Mouse (Mus musculus) adrenal gland, postnatal 10 days (tissue): ENCODE data around the gene Ppa1. TPM values are rescaled to one million over a fixed set of nuclear protein-coding genes. Genes with fewer than 3 reads are reported as not detected.

ENCODE experiments used
- DNase-seq: peaks from one replicate; pipeline ENCODE4 v3.0.0; 2021; ENCODE audit warnings: mixed read lengths
- total RNA-seq, 2 experiments: library from RNA; stranded (reverse); gene quantifications; 2 replicates each; pipeline ENCODE4 v1.2.3; 2021

Gene Ppa1
- total RNA-seq, 2 experiments from 2014 or later: 110 to 122 TPM

DNA sequence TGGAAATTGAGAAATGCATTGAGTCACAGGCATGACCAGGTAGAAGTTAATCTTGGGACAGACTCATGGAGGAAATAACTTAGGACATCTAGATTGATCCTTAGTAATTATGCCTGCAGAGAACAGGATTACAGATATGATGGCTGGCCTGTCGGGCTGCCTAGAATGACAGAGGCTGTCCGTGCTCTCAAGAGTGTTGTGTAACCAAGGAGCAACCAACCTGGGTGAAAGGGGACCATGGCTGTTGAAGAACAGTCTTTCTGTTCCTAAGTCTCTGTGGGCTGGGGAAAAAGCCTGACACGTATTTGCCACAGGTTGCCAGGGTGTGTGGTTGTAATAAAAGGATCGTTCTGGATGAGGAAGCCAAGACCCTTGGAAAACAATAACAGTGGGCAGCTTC lies 8.0 kb upstream of the Ppa1 start:
- DNase-seq: no peak

DNA sequence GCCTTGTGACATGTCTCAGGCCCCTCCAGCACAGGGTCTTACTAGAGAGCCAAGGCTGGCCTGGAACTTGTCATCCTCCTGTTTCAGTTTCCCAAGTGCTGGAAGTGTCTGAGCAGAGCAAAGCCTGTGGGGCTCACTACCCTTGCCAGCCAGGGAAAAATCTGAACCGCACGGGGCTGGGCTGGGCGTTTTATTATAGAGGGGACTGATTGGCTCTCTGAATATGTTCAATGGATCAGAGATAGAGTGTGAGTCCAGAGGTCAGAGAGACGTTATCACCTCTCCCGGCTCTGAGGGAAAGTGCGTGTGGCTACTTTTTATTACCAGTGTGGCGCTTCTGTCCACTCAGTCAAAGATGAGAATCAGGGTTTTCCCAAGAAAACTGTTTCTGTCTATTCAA lies 1.8 kb upstream of the Ppa1 start:
- DNase-seq: no peak

DNA sequence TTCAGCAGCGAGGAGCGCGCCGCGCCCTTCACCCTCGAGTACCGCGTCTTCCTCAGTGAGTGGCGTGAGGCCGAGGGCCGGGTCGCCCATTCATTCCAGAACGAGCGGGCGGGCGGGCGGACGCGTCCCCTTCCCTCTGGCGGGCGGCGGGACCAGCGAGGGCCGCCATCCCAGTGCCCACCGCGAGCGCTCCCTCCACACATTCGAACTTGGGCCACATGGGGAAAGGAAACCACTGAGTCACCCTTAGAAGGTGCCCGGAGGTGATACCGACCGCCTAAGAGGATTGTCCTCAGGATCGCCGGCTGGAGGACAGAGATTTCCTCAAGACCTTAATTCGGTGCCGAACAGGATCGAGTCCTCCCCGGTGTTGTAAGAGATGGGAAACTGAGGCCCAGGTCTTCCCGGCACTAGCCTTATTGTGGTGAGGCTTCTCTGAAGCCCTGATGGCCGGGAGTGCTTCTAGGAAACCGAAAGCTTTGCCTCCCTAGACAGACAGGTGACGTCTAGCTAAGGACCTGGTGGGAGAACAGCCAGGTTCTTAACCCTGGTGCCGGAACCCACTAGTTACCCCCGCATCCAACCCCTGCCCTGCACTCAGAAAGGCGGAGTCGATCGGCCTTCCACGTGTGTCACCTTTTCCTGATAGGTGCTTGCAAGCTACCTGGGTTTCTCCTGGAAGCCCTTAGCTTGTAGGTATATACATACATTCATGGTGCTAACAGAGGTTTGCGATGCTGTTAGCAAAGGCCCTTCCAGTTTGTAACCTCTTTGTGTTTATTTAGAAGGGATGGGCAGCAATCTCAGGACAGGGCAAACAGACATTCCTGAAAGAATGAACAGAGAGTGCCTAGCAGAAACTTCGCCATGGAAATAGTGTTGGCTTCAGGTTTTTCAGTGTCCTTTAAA lies 639 bp downstream of the Ppa1 start:
- DNase-seq: no peak

DNA sequence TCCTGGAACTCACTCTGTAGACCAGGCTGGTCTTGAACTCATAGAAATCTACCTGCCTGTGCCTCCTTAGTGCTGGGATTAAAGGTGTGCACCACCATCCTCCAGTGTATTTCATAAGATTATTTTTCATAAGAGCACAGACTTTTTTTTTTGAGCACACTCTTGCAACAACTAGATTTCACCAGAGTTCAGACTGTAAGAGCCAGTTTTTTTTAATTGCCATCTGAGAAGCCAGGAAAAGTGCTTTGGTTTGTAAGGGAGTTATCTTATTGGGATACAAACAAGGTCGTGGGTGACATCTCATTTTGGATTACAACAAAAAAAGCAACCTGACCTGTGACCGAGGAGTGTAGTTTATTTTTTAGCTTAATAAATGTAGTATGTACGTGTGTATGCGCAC lies 5.8 kb downstream of the Ppa1 start:
- no peak for DNase-seq

DNA sequence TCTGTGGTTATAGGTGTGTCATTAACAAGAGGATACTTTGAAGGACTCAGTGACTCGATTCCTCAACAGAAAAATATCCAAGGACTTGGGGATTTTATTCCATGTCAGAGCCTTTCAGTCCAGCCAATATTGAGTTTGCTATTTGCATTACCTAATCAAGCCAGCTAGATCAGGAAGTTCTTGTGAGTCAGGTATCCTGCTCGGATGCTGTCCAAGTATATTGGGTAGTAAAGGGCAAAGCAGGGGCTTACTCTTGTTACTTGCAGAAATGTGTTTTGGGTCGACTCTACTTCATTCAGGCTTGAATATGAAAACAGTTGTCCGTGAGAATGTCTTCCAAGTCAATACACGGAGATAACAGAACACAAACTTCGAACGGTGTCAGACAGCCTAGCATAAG lies 6.3 kb downstream of the Ppa1 start:
- DNase-seq: no peak

DNA sequence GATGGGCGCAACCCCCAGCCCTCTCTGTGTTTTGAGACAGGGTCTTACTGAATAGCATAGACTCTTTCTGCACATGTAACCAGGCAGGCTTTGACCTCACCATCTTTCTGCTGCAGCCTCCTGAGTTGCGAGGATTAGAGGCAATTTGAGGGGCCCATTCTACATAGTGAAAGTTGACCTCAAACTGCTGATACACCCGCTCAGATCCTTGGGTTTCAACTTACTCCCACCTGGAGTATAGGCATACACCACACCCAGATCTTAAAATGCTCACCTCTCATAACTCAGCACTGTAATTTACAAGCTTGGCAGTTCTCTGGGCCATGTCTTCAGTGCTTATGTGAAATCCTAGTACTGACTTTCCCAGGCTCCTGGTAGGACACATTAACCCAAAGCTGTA lies 6.8 kb downstream of the Ppa1 start:
- no peak for DNase-seq

DNA sequence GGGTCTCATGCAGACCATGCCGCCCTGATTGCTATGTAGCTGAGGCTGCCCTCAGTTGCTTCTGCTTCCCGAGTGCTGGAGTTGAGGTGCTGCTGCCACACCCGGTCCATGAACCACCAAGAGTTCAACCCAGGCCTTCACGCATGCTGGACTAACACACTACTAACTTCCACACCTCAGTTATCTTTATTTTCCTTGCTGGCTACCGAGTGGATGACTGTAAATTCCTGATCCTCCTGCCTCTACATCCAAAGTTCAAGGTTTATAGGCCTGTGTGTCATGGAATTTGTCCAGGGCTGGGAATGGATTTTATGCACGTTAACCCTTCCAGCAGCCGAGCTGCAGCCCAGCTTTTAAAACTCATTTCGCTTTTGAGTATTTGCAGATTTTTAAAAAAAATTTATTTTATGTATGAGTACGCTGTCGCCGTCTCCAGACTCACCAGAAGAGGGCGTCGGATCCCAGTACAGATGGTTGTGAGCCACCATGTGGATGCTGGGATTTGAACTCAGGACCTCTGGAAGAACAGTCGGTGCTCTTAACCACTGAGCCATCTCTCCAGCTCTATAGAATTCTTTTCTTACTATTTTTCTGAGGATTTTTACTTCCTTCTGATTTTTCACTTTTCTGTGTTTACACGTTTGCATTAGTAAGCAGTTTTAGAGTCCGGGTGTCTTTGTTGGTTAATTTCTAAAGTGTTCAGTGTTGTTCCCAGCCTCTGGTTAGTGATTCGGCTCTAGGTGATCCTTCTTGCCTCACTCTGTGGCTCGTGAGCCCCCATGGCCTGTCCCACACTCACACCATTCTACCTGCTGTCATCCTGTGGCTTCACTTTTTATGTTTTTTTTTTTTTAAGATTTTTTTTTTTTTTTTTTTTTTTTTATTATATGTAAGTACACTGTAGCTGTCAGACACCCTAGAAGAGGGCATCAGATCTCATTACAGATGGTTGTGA lies 8.9 kb downstream of the Ppa1 start:
- no peak for DNase-seq

DNA sequence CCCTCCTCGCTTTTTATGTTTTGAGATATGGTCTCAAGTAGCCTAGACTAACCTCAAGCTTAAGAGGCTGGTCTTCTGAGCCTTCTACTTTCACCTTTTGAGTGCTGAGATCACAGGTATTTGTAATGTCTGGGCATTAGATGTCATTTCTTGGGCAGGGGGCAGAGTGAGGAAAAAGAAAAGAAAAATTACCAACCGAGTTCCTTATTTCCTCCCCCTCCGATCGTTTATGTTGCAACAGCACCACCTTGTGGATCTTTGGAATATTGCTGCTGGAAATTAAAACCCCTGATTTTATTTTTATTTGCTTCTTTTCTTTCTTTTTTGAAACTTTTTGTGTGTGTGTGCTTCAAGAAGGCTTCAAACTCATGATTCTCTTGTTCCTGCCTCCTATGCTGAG lies 9.6 kb downstream of the Ppa1 start:
- DNase-seq: peak; percentile 60

DNA sequence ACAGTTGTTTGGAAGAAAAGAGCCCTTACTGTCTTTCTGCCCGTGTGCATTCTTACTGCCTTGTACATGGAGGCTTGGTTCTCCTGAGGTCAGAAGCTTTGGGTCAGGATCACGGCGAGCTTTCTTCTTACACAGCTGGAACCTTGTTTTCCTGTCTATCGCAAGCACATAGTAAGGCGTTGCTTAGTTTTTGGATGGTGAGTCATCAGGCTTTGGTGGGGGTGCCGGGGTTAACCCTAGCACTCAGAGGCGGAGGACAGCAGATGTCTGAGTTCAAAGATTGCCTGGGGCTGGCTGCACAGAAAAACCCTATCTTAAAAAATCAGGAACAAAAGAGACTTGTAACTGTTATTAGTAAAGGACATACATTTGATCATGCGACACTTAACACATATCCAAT lies 13.5 kb downstream of the Ppa1 start:
- no peak for DNase-seq

DNA sequence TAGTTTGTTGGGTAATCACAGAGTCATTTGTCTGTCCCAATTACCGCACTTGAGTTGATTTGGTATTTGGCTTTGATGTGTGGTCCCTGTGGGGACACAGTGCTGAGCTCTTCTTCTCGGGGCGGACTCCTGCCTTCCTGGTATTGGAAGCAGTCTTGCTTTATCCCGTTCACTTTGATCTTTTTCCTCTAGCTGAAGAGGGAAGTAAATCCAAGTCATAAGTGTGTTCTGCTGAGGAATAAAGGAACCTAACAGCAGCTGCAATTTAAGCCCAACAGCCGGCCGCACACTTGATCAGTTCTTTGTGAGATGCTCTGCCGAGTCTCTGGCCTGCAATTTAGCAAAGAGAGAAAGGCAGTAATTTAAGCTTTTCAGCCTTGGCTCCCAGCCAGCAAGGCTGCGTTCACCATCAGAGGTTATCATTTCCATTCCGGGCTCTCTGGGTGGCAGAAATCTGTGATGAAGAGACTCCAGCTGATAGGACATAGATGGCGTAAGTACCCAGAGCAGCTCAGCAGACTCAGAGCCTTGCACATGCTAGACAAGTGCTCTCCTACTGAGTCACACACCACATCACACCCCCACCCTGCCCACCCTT lies 14.1 kb downstream of the Ppa1 start:
- DNase-seq: peak; percentile 58

DNA sequence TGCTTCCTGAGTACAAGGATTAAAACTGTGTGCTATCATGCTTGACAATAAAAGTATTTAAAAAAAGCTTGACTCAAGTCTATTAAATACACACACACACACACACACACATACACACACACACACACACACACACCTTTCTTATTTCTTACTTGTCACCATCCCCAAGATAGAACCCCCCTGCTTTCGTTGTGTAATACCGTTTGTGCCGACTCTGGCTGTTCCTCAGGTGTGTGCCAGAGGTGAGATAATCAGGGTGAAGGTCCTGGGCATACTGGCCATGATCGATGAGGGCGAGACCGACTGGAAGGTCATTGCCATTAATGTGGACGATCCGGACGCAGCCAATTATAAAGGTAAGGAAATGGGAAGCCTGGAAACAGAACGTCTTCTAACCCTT lies 16.8 kb downstream of the Ppa1 start:
- DNase-seq: no peak

DNA sequence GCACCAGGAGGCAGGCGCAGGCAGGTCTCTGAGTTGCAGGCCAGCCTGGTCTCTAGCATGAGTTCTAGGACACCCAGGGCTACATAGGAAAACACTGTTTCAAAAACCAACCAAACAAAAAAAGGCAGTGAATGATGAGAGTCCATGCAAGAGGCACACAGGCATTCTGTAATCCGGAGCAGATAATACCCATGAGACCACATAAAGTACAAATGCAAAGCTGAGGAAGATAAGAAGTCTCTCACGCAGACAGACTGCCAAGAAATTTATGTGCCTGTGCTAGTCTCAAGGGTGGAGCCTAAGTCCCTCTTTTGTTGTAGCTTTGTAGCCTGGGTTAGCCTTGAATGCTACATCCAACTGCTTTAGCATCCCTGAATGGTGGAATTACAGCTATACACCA lies 17.3 kb downstream of the Ppa1 start:
- DNase-seq: no peak

DNA sequence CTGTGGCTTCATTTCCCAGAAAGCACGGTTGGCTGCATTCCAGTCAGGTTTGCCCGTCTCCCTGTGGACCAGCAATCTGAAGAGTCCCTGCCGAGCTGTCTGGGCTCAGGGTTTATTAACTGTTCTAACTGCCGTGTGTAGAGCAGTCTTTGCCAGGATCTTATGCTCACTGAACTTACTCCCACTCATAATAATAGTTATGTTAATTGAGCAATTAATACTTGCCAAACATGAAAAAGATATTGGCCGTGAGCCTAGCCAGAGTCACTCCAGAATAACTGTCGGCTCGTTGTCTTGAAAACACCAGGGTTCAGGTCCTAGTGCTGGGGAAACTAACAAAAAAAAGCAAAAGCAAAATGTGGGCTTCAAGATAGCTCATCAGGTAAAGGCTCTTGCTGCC lies 20.9 kb downstream of the Ppa1 start:
- no peak for DNase-seq

DNA sequence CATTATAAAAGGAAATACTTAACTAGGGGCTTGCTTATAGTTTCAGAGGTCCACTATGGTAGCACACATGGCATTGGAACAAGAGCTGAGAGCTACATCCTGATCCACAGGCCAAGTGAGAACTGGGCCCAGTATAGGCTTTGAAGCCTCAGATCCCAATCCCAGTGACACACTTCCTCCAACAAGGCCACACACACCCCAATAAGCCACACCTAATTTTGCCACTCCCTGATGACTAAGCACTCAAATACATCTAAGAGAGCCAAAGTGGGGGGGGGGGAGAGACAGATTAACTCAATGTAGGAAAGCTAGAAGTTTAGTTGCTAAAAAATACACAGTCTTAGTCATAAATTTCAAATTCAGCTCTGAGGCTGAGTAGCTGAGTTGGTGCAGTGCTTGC lies 21.5 kb downstream of the Ppa1 start:
- no peak for DNase-seq

DNA sequence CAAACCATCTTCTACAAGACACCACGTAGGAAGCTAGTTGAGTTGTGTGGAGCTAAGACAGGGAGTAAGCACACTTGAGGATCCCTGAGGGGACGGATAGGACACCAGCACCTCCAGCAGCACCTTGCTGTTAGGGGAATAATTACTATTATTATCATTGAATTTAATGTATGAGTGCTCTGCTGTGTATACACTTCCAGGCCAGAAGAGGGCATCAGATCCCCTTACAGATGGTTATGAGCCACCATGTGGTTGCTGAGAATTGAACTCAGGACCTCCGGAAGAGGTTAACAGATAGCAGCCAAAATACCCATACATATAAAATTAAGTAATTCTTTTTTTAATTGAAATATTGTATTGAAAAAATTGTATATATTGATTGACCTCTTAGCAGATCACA lies 22.4 kb downstream of the Ppa1 start:
- DNase-seq: no peak

DNA sequence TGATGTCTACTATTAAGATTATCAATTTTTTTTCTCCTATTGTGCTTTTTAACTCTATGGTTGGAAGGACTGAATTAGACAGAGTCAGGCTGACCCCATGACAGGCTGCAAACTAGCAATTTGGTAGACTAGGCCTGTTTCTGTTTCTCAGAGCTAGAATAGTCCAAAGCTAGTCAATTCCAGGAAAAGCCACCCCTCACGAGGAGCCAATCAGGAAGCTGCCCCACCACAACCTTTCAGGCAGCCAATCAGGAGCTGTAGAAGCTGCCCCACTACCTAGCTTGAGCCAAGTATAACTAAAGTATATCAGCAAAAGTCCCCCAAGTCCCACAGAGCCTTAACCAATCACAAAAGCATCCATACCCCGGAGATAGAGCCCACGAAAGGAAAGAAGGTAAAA lies 27.6 kb downstream of the Ppa1 start:
- DNase-seq: no peak

DNA sequence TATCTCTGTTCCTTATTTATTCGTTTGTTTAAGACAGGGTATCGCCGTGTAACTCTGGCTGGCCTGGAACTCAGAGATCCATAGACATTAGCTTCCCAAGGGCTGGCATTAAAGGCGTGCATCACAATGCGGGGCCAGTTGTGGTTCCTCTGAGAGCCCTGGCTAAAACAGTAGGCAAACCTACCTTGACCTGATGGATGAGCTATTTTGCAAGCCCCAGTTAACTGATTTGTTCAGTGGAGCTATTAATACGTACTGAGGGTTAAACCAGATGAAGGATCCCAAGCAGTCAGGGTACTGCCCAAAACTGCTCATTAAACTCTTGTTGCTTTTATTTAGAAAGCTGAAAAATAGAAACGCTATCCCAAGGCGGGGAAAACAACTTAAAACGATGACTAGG lies 31.2 kb downstream of the Ppa1 start:
- no peak for DNase-seq

DNA sequence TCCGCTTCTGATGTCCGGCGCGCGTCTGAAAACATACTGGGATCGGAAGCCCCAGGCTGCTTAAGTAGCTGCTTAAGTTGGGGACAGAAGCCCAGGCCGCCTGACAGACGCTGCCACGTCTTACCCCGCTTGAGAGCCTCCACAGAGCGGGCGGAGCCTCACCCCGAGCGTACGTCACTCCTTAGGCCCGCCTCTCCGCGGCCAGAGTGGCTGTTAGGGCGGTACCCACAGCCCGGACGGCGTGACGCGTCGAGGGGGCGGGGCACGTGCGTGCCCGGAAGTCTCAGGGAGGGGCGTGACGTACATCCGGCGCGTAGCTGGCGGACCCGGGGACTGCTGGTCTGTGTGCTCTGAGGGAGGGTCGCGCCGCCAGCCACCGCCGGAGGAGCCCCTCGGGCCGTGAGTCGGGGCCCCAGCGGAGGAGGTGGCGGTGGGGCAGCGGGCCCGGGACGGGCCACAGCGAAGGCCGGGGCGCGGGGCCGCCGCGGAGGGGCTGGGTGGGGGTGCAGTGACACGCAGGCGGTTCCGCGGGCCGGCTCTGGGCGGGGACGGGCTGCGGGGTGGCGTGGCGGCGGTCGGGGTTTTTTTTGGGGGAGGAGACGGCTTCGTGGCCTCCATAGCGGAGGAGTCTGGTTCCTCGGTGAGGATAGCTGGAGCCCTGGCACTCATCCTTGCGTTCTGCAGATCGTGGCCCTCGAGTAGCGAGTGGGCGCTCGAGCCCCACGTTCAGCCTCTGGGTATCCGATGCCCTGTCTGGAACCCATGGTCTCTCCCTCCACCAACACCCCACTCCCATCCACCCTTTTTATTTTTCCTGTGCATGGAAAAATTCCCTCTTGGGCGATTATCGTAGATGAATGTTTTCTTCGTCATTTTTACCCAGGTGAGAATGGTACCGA lies 31.9 kb downstream of the Ppa1 start, which contains the start of gene Sar1a:
Sar1a (plus strand) TSS at position 285 of the 899 bp plus-strand sequence.
- DNase-seq: peak; percentile 99

DNA sequence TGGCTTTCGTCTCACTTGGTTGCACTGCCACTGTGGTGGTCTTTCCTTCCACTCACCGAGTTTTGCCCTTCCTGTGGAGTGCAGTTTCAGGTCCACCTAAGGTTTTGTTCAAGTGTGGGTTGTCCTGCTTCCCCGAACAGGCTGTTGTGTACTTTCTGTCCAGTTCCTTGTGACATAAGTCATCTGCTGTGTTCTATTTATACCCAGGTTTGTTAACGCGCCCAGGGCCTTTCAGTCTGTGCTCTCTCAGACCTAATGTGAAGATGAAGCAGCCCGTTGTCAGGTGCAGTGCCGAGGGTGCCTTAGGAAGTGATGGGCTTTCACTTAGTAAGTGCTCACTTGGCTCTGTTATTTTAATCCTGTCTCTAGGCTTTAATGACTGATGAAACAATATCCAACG lies 41.1 kb downstream of the Ppa1 start:
- DNase-seq: no peak

DNA sequence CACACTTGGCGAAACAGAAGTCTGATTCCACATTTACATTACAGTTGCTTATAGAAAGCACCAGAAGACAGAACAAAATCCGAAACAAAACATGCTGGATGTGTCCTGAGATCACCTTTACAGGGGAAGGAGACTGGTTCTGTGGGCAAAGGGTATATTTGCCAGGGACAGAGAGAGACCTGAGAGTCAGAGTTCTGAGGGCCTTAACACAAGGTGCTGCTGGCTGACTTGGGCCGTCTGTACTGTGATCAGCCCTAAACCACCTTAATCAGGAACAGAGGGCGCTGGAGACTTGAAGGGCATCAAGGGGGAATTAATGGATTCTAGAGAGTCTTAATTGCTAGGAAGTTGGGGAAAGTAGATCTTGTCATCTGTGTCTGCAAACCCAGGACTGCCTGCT lies 45.2 kb downstream of the Ppa1 start:
- DNase-seq: no peak

DNA sequence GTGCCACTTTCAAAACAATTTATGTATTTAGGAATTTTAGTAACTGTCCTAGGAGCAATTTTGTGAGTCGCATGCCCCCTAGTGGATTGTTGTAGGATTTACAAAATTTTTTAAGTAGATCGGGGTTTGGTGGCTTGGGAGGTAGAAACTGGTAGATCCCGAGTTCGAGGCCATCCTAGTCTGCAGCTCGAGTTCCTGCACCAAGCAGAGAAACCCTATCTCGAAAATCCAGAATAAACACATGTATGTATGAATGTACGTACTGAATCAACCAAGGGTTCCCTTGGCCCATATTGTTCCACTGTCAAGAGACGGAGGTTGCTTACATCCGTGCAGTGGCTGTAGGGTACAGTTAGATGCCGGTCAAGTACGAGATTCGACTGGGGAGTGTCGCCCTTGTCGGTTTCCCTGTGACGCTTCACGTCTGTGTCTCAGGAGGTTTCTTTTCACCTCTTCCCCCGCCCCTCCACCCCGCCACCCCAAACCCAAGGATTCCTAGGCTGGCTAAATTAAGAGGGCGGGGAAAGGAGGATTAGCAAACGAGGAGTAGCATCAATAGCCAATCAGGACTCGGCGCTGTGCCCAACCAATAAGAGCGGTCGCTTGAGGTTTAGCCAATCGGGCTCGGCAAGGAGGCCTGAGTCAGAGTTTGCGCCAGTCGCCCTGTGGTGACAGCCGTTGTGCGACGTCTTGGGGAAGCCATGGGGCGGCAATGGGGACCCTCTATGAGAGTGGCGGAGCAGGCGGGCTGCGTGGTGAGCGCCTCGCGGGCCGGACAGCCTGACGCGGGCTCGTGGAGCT lies 46.7 kb downstream of the Ppa1 start, which contains the start of gene Tysnd1:
Tysnd1 (plus strand) TSS at position 645 of the 801 bp plus-strand sequence.
- DNase-seq: peak; percentile 98
